Mouse (Mus musculus) left cerebral cortex, postnatal 36 days (tissue): ENCODE measurements around the gene Dnase1l2. TPM values are rescaled to one million over a fixed set of nuclear protein-coding genes. Genes with fewer than 3 reads are reported as not detected.
A peak's percentile ranks its signal among the peaks of the same experiment; 100 is the strongest.
"Not testable (repeated sequence)": the region's sequence is repeated elsewhere in the genome, so short reads cannot be mapped to it uniquely, and the experiment has no call there.

Experiments used
- DNase-seq, 2 experiments: peaks; one replicate each; pipeline ENCODE4 v3.0.0; 2021 to 2022; ENCODE audit warnings: low spot score in 2 of 2, mixed read lengths in 1 of 2
- intact Hi-C: fragments of 180-260 bp; cut with DNase I; formaldehyde crosslinking; loops from one replicate; pipeline ENCODE4 v1.15.1; 2025
- total RNA-seq, 2 experiments: library from RNA; stranded (reverse); gene quantifications; 2 replicates each; pipeline ENCODE4 v1.2.3; 2021

The Dnase1l2 gene
- total RNA-seq, 2 experiments from 2014 or later: 3.2 to 7.2 TPM

DNA sequence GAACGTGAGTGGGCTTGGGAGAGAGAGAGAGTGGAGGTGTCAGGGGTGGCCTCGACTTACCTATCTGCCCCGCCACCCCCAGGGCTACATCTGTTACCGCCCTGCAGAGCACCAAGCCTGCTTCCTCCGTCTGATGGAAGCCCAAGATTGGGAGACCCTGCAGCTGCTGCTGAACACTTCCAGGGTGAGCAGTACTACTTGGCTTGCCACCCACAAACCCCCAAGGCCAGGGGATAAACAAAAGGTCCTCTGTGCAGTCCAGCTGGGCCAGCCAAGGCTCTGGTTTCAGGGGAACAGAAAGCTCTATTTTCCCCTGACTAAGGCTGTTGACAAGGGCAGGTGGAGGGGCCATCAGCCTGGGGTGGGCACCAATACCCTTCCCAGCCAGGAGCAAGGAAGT lies 31.7 kb upstream of the Dnase1l2 start:
- peak in 1 of 2 experiments; percentile 30 for DNase-seq
- intact Hi-C loops: no loop called here

GRCm38 (mm10) chr17:24473612-24474275 lies 30.8 kb upstream of the Dnase1l2 start, which contains the start of gene Bricd5:
Bricd5 (plus strand) TSS chr17:24473884.
- no peak for DNase-seq
- intact Hi-C loops: no loop called here

GRCm38 (mm10) chr17:24472512-24472911 lies 29.6 kb upstream of the Dnase1l2 start:
- intact Hi-C loops: no loop called here
- DNase-seq: peak in 1 of 2 experiments; percentile 14

GRCm38 (mm10) chr17:24470701-24471527 lies 28.0 kb upstream of the Dnase1l2 start:
- intact Hi-C loops: no loop called here
- peak; percentile 55 to 65 for DNase-seq

GRCm38 (mm10) chr17:24469910-24470602 lies 27.2 kb upstream of the Dnase1l2 start, which contains the start of the genes E4f1 and Pgp:
E4f1 (minus strand) TSS chr17:24470313.
Pgp (plus strand) TSS chr17:24470392.
- intact Hi-C loops: no loop called here
- DNase-seq: peak; percentile 99

- intact Hi-C loops: no loop called here
- DNase-seq: no peak
These were observed 26.5 kb upstream of the Dnase1l2 start for GRCm38 (mm10) chr17:24469336-24469909.

DNA sequence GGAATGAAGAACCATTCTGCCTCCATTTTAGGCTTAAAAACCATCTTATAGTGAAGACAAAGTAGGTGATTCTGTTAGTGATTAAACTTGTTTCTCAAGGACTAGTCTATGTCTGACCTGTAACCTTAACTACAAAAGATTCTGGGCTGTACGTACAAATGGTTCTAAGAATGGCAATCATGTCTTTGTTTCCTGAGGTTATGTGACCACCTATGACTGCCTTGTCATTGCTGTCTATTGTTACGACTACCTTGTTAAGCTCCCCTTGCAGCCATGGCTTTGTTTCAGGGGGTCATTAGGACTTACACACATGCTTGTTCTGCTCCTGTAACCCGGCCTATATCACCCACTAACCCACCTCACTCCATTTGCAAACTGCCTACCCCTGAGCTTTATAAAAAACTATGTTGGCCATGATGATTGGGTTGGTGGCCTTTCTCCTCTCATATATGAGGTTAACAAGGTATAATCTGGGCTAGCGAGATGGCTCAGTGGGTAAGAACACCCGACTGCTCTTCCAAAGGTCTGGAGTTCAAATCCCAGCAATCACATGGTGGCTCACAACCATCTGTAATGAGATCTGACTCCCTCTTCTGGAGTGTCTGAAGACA lies 25.8 kb upstream of the Dnase1l2 start:
- no peak for DNase-seq
- intact Hi-C loops: no loop called here

DNA sequence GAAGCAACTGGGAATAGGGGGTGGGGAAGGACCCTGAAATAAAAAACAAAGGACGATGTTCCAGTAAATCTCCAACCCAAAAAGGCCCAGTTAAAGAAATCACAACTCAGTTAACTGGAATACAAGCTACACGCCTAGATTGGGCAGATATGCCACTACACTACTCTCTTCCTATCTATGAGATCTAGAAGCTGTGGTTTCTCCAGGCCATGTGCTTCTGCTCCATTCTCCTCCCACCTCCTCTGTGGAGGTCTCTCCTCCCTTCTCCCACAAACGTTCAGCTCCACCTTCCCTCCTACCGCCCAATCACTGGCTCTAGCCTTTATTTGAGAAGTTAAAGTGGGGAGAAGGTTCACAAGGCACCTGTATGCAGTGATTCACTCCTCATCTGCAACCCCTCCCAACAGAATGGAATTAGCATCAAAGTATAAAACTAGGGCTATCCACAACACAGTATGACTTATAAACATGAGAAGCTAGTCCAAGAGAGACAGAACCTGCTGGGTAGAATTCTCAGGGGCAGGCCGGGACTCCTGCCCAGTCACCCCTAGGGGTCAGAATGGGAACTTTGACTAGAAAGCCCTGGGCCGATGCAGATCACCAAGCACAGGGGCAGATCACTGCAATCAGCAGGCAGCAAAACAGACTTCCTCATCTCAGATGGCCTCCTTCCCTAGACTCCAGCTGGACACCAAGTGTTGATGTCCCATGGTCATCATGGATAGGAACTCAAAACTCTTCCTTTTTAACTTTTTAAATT lies 20.6 kb upstream of the Dnase1l2 start:
- intact Hi-C loops: no loop called here
- DNase-seq: no peak

DNA sequence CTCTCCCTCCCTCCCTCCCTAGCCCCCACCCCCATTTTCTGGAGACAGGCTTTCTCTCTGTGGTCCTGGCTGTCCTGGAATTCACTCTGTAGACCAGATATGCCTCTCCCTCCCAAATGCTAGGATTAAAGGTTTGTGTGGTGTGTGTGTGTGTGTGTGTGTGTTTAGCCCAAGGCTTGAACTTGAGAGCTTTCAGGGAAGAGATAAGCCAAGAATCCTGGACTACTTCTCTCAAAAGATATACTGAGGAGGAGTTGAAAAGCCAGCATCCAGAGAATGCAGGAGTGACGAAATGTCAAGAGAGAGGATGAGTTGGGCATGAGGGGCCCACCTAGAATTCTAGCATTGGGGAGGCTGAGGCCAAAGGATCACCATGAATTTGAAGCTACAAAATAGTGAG lies 20.0 kb upstream of the Dnase1l2 start:
- intact Hi-C loops: no loop called here
- DNase-seq: no peak

DNA sequence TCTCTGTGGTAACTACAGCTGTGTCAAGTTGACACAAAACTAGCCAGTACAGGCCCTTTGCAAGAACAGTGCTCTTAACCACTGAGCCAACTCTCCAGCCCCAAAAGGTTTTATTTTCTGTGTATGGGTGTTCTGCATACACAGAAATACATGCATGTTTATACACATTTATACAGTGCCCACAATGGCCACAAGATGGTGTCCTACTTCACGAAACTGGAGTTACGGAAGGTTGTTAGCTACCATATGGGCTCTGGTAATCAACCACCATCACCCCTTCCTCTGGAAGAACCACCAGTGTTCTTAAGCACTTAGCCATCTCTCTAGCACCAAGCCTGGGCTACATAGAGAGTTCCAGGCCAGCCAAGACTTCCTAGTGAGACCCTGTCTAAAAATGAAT lies 18.7 kb upstream of the Dnase1l2 start:
- no peak for DNase-seq
- intact Hi-C loops: no loop called here

DNA sequence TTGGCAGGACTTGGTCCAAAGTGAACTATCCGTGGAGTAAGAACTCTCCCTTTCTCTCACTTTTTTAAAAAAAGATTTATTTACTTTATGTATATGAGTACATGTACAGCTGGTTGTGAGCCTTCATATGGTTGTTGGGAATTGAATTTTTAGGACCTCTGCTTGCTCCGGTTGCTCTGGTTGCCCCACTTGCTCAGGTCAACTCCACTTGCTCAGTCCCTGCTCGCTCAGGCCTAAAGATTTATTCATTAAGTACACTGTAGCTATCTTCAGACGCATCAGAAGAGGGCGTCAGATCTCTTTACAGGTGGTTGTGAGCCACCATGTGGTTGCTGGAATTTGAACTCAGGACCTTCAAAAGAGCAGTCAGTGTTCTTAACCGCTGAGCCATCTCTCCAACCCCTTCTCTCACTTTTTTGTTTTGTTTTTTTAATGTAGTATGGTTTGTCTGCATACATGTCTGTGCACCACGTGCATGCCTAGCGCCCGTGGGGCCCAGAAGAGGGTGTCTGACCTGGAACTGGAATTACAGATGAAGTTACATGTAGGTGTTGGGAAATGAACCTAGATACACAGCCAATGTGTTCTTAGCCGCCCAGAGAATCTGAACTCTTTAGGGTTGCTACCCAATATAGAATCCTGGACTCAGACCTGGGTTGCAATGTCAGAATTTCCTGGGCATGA lies 12.8 kb upstream of the Dnase1l2 start:
- DNase-seq, intact Hi-C loops: not testable (repeated sequence)

DNA sequence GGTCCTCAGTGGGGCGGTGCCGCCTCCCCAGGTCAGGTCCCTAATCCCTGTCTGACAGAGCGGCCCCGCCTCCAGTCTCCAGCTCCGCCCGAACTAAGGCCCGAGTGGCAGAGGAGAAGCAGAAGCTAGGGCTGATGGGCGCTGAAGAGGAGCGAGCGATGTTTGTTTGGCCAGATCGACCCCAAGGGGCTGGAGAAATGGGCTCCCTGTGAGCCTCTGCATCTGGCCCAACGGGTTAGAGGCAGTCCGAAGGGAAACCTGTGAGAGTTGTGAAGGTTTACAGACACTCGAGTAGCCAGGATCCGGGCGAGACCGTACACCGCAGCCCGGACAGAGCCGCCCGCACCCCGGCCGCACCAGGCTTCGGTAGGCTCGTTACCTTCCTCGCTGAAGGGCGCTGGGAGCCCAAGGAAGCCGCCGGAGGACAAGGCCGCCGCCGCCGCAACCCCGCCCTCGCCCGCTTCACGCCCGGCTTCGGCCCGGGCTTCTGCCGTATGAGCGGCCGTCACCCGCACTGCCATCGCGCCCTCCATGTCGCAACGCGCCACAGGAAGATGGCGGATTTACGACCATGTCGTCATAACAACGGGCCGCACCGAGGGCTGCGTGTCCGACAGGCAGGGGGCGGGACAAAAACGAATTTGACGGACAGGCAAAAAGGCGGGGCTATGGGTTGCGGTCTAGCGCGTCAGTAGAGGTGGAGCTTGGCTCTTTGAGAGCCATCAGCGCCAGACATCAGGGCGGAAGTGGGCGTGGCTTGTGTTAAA lies 12.0 kb upstream of the Dnase1l2 start:
- intact Hi-C loops: no loop called here
- peak; percentile 97 to 99 for DNase-seq

DNA sequence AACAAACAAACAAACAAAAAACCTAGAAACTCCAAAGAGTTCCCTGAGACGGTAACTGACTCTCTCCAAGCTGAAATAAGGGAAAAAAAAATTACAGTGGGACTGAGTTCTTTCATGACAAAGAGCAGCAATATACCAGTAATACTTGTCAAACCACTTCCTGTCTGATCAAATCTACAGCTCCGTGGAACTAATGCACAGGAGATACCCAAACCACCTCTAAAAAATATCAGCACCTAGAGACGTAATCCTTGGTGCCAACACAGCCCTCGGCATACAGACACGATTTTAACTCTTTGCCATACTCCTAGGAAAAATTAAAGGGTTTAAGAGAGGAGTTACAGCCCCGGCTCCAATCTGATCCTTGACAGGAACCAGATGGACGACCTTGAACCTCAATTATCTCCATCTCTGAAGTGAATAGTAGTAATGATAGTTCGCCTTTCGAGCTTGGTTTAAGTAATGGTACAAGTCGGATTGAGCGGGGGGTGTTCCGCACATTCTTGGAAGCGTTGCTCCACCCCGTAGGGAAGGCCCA lies 11.4 kb upstream of the Dnase1l2 start:
- intact Hi-C loops: no loop called here
- no peak for DNase-seq

DNA sequence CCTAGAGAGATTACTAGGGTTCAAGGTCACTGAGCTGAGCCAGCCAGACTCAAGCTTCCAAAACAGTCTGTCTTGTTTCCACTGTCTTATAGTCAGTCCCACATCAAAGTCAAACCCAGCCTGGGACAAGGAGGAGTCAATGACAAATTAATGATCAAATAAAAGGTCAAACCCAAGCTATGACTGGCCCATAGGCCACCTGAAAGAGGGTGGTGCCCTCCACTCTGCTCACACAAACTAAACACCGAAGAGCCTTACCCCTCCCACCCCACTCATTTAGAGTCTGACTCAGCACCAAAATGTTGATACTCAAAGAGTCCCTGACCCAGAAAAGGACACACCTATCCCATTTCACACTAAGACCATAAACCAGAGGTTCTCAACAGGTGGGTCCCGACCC lies 10.5 kb upstream of the Dnase1l2 start:
- intact Hi-C loops: no loop called here

GRCm38 (mm10) chr17:24451220-24451619 lies 8.3 kb upstream of the Dnase1l2 start:
- no peak for DNase-seq
- intact Hi-C loops: no loop called here

More for the DNA sequence above, 10.5 kb upstream of the Dnase1l2 start:
- DNase-seq: no peak

DNA sequence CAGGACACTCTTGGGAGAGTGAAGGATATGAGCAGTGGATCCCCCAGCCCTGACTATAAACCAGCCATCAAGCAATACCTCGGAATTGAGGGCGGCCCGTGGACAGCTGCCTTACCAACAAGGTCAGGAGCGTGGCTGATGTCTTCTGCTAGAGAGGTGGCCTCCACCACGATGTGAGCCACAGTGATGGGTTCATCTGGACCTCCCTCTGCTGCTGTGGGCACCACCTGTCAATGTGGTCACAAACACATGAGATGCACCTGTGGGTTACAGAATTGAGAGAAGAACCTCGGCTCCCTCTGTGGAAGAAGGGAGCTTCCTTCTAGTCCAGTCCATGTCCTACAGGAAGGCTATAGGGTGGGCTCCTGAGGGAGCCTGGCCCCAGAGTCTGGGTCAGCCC lies 6.6 kb upstream of the Dnase1l2 start:
- intact Hi-C loops: no loop called here

GRCm38 (mm10) chr17:24446590-24446989 lies 3.7 kb upstream of the Dnase1l2 start:
- no peak for DNase-seq
- intact Hi-C loops: no loop called here

More for the DNA sequence above, 6.6 kb upstream of the Dnase1l2 start:
- DNase-seq: no peak
